Mouse (Mus musculus) left cerebral cortex, postnatal 14 days (tissue): ENCODE results near the gene Rnf144b. TPM values are rescaled to one million over a fixed set of nuclear protein-coding genes. Genes with fewer than 3 reads are reported as not detected.

Experiments used
- total RNA-seq, 2 experiments: library from RNA; stranded (reverse); gene quantifications; 2 replicates each; pipeline ENCODE4 v1.2.3; 2021

The Rnf144b gene
- total RNA-seq, 2 experiments from 2014 or later = 18.7 to 21.5 TPM

Other genes with a start within 250 kb of the Rnf144b start
- gene Kif13a, start 192.8 kb upstream of the Rnf144b start, total RNA-seq = 10 to 100 TPM; 24.6 to 28.2 TPM
- 10 to 100 TPM; 13.9 to 15.7 TPM for gene Nhlrc1, start 107.8 kb upstream of the Rnf144b start, total RNA-seq
- 10 to 100 TPM; 10.4 to 12.3 TPM for gene Kdm1b, start 79.2 kb upstream of the Rnf144b start, total RNA-seq
- 10 to 100 TPM in 1 of 2 experiments, 1 to 10 TPM in 1; 7.8 to 10.4 TPM for gene Tpmt, start 77.9 kb upstream of the Rnf144b start, total RNA-seq
- gene Dek, start 16.5 kb upstream of the Rnf144b start, total RNA-seq = 10 to 100 TPM; 48.1 to 51.7 TPM